Mouse (Mus musculus): Measurements from ENCODE around the gene Glod4. TPM values are rescaled to one million over a fixed set of nuclear protein-coding genes. Genes with fewer than 3 reads are reported as not detected.

Gene Glod4
- total and polyA plus RNA-seq, 3 experiments: 121 to 190 (median 161) TPM

- 0 out of 2 replicates have a peak overlapping the region, but pooled peaks have one; percentile 13 for H3K27ac ChIP-seq (ENCODE audit: insufficient read depth, low read depth)
- TF ChIP-seq ZMIZ1 (IDR thresholded peaks at IDR 0.05; ENCODE audit: low read depth, low read length) (no peak), HCFC1 (IDR thresholded peaks at IDR 0.05; ENCODE audit: low read depth, low read length) (no peak), PAX5 (IDR thresholded peaks at IDR 0.05; ENCODE audit: low read length) (no peak), ELF1 (IDR thresholded peaks at IDR 0.05; ENCODE audit: low read depth, low read length) (no peak), MYC (IDR thresholded peaks at IDR 0.05; ENCODE audit: low read depth, low read length) (no peak), JUND (conservative IDR thresholded peaks at IDR 0.05; ENCODE audit: low read depth, low read length) (no peak), RAD21 (IDR thresholded peaks at IDR 0.05; ENCODE audit: low read depth, low read length) (peak; percentile 95), NELFE (IDR thresholded peaks at IDR 0.05; ENCODE audit: low read depth, low read length) (no peak), MAX (IDR thresholded peaks at IDR 0.05; ENCODE audit: low read length) (no peak), SIN3A (IDR thresholded peaks at IDR 0.05; ENCODE audit: low read length) (no peak), POLR2AphosphoS2 (IDR thresholded peaks at IDR 0.05; ENCODE audit: low read depth, low read length) (no peak), ZC3H11A (IDR thresholded peaks at IDR 0.05; ENCODE audit: low read depth, low read length) (peak; percentile 36; the same call in 1 of the 2 replicates), CTCF (conservative IDR thresholded peaks at IDR 0.05 in 1 of 2, IDR thresholded peaks at IDR 0.05 in 1 of 2; ENCODE audit: low read depth in 2 of 2, low read length in 2 of 2) (peak; percentile 87 to 94), IRF4 (IDR thresholded peaks at IDR 0.05; ENCODE audit: low read depth, low read length) (no peak), MAZ (IDR thresholded peaks at IDR 0.05; ENCODE audit: low read depth, low read length) (no peak), BHLHE40 (IDR thresholded peaks at IDR 0.05; ENCODE audit: low read depth, low read length) (no peak), MAFK (IDR thresholded peaks at IDR 0.05; ENCODE audit: insufficient replicate concordance, low read length) (no peak), MXI1 (IDR thresholded peaks at IDR 0.05; ENCODE audit: low read depth, low read length) (no peak), UBTF (IDR thresholded peaks at IDR 0.05; ENCODE audit: low read depth, low read length) (no peak), SMC3 (IDR thresholded peaks at IDR 0.05; ENCODE audit: low read depth, low read length) (peak; percentile 88), RCOR1 (conservative IDR thresholded peaks at IDR 0.05; ENCODE audit: low read depth, low read length) (no peak), ETS1 (conservative IDR thresholded peaks at IDR 0.05; ENCODE audit: low read depth, low read length) (no peak)
- no peak overlapping the region for H3K9ac ChIP-seq (ENCODE audit: insufficient read depth, low read depth)
- peak; percentile 75 for DNase-seq (ENCODE audit: extremely low read depth)
- dilution Hi-C loops (cut with MboI; ENCODE audit: extremely low pct_ligation_motif_present, extremely low pct_unique_long_range_greater_than_20kb, low sequenced_read_pairs): no loop called here
- H3K79me2 ChIP-seq (replicated peaks; ENCODE audit: control insufficient read depth, extremely low read depth, insufficient read depth, poor library complexity, severe bottlenecking): no peaks in the 10 kb centered on the region
- no peaks in the 10 kb centered on the region for H3K9me3 ChIP-seq (replicated peaks; ENCODE audit: low read length)
- H3K4me3 ChIP-seq (replicated peaks in 1 of 3; ENCODE audit: low read depth in 2 of 3, low read length in 2 of 3, poor library complexity in 1 of 3): no peak overlapping the region
- peaks cover 3 to 13% of the 10 kb centered on the region in 2 experiments for H3K4me1 ChIP-seq (ENCODE audit: control insufficient read depth in 1 of 2, insufficient read depth in 2 of 2)
- H3K27me3 ChIP-seq (replicated peaks): no peaks in the 10 kb centered on the region
- H3K4me2 ChIP-seq (ENCODE audit: insufficient read depth, low read depth, poor library complexity, severe bottlenecking): peak overlapping the region; percentile 7; the same call in 1 of the 2 replicates
- peaks cover 19 to 71% of the 10 kb centered on the region in 2 experiments for H3K36me3 ChIP-seq (replicated peaks in 1 of 2; ENCODE audit: control insufficient read depth in 1 of 2, insufficient read depth in 1 of 2, low read length in 1 of 2)
- in situ Hi-C loops (cut with MboI; ENCODE audit: low pct_ligation_motif_present, low pct_unique_long_range_greater_than_20kb, low sequenced_read_pairs): no loop called here
Measured at GRCm38 (mm10) chr11:76167079-76167765, 76.3 kb downstream of the Glod4 start.

All from CH12.LX (cell line).